Mouse (Mus musculus) urinary bladder, postnatal 14 days (tissue): Measurements from ENCODE around the gene Naa16.

Experiments used
- DNase-seq: peaks from one replicate; pipeline ENCODE4 v3.0.0; 2021; ENCODE audit warnings: low spot score

The Naa16 gene

GRCm38 (mm10) chr14:79330944-79331561, 59.5 kb downstream of the Naa16 start:
- no peak for DNase-seq

- DNase-seq: peak; percentile 18
Observed at GRCm38 (mm10) chr14:79327033-79327432, 63.5 kb downstream of the Naa16 start.

- no peak for DNase-seq
Observed at GRCm38 (mm10) chr14:79324112-79324840, 66.3 kb downstream of the Naa16 start.

GRCm38 (mm10) chr14:79321881-79322280, 68.7 kb downstream of the Naa16 start:
- no peak for DNase-seq

- DNase-seq: no peak
Observed at GRCm38 (mm10) chr14:79321152-79321551, 69.4 kb downstream of the Naa16 start.

GRCm38 (mm10) chr14:79317602-79318001, 73.0 kb downstream of the Naa16 start:
- no peak for DNase-seq

GRCm38 (mm10) chr14:79315877-79316276, 74.7 kb downstream of the Naa16 start:
- no peak for DNase-seq

- no peak for DNase-seq
Observed at GRCm38 (mm10) chr14:79314245-79315010, 76.2 kb downstream of the Naa16 start.

- DNase-seq: no peak
Observed at GRCm38 (mm10) chr14:79313439-79314175, 77.0 kb downstream of the Naa16 start.

- DNase-seq: no peak
Observed at GRCm38 (mm10) chr14:79312719-79313118, 77.9 kb downstream of the Naa16 start.

GRCm38 (mm10) chr14:79311918-79312454, 78.6 kb downstream of the Naa16 start:
- no peak for DNase-seq

- DNase-seq: no peak
Observed at GRCm38 (mm10) chr14:79309115-79309514, 81.5 kb downstream of the Naa16 start.

GRCm38 (mm10) chr14:79308364-79308763, 82.2 kb downstream of the Naa16 start:
- DNase-seq: no peak

GRCm38 (mm10) chr14:79307908-79308307, 82.7 kb downstream of the Naa16 start:
- no peak for DNase-seq

GRCm38 (mm10) chr14:79307138-79307537, 83.4 kb downstream of the Naa16 start:
- no peak for DNase-seq

GRCm38 (mm10) chr14:79304873-79305464, 85.6 kb downstream of the Naa16 start:
- no peak for DNase-seq

GRCm38 (mm10) chr14:79303150-79303549, 87.4 kb downstream of the Naa16 start:
- no peak for DNase-seq

- peak; percentile 93 for DNase-seq
Observed at GRCm38 (mm10) chr14:79301466-79301875, 89.1 kb downstream of the Naa16 start, which contains the start of gene Rgcc. TSS of gene Rgcc (minus strand) at chr14:79301645.

- DNase-seq: peak; percentile 8
Observed at GRCm38 (mm10) chr14:79300641-79301350, 89.8 kb downstream of the Naa16 start.

GRCm38 (mm10) chr14:79299796-79300195, 90.8 kb downstream of the Naa16 start:
- DNase-seq: no peak

- no peak for DNase-seq
Observed at GRCm38 (mm10) chr14:79299230-79299629, 91.3 kb downstream of the Naa16 start.
